Mouse (Mus musculus): ENCODE results near the gene Fbxw2.
"Not testable (repeated sequence)": the region's sequence is repeated elsewhere in the genome, so short reads cannot be mapped to it uniquely, and the experiment has no call there.

Gene Fbxw2

GRCm38 (mm10) chr2:34810775-34811174, 15.3 kb downstream of the Fbxw2 start:
- no peak for DNase-seq (ENCODE audit: low spot score in 2 of 2)

GRCm38 (mm10) chr2:34809568-34809967, 16.5 kb downstream of the Fbxw2 start:
- no peak for DNase-seq (ENCODE audit: low spot score in 2 of 2)

- no peak for DNase-seq (ENCODE audit: low spot score in 2 of 2)
Measured at GRCm38 (mm10) chr2:34808057-34808456, 18.1 kb downstream of the Fbxw2 start.

GRCm38 (mm10) chr2:34805364-34805950, 20.7 kb downstream of the Fbxw2 start:
- no peak for DNase-seq (ENCODE audit: low spot score in 2 of 2)

GRCm38 (mm10) chr2:34804815-34805214, 21.3 kb downstream of the Fbxw2 start:
- DNase-seq (ENCODE audit: low spot score in 2 of 2), result no peak

- DNase-seq (ENCODE audit: low spot score in 2 of 2), result no peak
Measured at GRCm38 (mm10) chr2:34804172-34804571, 21.9 kb downstream of the Fbxw2 start.

GRCm38 (mm10) chr2:34803746-34804145, 22.4 kb downstream of the Fbxw2 start:
- DNase-seq (ENCODE audit: low spot score in 2 of 2), result no peak

- peak; percentile 25 to 38 for DNase-seq (ENCODE audit: low spot score in 2 of 2)
Measured at GRCm38 (mm10) chr2:34802565-34803245, 23.4 kb downstream of the Fbxw2 start.

GRCm38 (mm10) chr2:34801516-34802482, 24.3 kb downstream of the Fbxw2 start:
- peak; percentile 97 for DNase-seq (ENCODE audit: low spot score in 2 of 2)

GRCm38 (mm10) chr2:34800371-34800770, 25.7 kb downstream of the Fbxw2 start:
- DNase-seq (ENCODE audit: low spot score in 2 of 2), result no peak

GRCm38 (mm10) chr2:34799357-34800256, 26.5 kb downstream of the Fbxw2 start, which contains the start of gene Rabepk:
TSS of gene Rabepk (minus strand) at chr2:34799912.
- peak; percentile 27 to 61 for DNase-seq (ENCODE audit: low spot score in 2 of 2)

- no peak for DNase-seq (ENCODE audit: low spot score in 2 of 2)
Measured at GRCm38 (mm10) chr2:34795426-34795825, 30.7 kb downstream of the Fbxw2 start.

- no peak for DNase-seq (ENCODE audit: low spot score in 2 of 2)
Measured at GRCm38 (mm10) chr2:34794511-34794910, 31.6 kb downstream of the Fbxw2 start.

GRCm38 (mm10) chr2:34792543-34792942, 33.6 kb downstream of the Fbxw2 start:
- not testable (repeated sequence) for DNase-seq (ENCODE audit: low spot score in 2 of 2)

GRCm38 (mm10) chr2:34790282-34790681, 35.8 kb downstream of the Fbxw2 start:
- DNase-seq (ENCODE audit: low spot score in 2 of 2), result no peak

- DNase-seq (ENCODE audit: low spot score in 2 of 2), result peak in 1 of 2 experiments; percentile 22
Measured at GRCm38 (mm10) chr2:34784085-34784484, 42.0 kb downstream of the Fbxw2 start.

GRCm38 (mm10) chr2:34783064-34784020, 42.8 kb downstream of the Fbxw2 start:
- DNase-seq (ENCODE audit: low spot score in 2 of 2), result no peak

- no peak for DNase-seq (ENCODE audit: low spot score in 2 of 2)
Measured at GRCm38 (mm10) chr2:34777237-34777868, 48.8 kb downstream of the Fbxw2 start.

GRCm38 (mm10) chr2:34774493-34774892, 51.6 kb downstream of the Fbxw2 start:
- DNase-seq (ENCODE audit: low spot score in 2 of 2), result no peak

- DNase-seq (ENCODE audit: low spot score in 2 of 2), result no peak
Measured at GRCm38 (mm10) chr2:34773673-34774072, 52.4 kb downstream of the Fbxw2 start.
